ENCODE assay signal across 23 mouse cellular contexts in the genomic region with DNA sequence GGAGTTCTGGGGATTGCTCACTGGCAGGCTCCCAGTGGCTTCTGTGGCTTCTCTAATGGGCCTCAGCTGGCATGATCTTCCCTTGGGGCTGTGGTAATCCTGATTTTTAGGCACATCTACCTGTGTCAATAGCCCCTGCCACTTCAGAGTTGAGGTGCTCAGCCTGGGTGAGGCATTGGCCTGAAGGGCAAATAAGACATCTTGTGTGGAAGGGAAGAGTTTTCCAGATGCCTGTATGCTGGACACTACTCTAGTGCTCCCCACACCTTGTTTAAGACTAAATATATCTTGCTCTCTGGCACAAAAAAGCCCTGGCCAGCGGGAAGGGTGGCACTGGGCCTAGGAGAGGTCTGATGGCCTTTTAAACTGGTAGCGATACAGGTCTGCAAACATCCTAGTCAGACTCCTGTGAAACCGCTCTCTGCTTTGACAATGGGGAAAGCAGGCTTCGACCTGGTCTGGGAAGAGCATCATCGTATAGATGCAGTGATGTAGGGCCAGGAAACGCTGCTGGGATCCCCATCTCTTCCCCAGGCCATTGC. TPM values are rescaled to one million over a fixed set of nuclear protein-coding genes. Genes with fewer than 3 reads are reported as not detected.
"Had no signal": no experiment of that assay in that cellular context is flagged by ENCODE, and none has a peak within 500 bp of the region (broad histone marks: within the 10 kb centered on the region; RNA-seq: fewer than 3 reads in every experiment).

No protein-coding gene starts in this region.

- H3K4me3 ChIP-seq: heart, adult 2 months; heart, embryonic 12.5 days; hindbrain, embryonic 10.5 days; hindbrain, embryonic 12.5 days; intestine, embryonic 15.5 days; layer of hippocampus, adult 2 months; left cerebral cortex, adult 2 months; limb, embryonic 10.5 days; limb, embryonic 12.5 days; liver, embryonic 13.5 days; liver, embryonic 15.5 days had no signal

- H3K36me3 ChIP-seq: heart, embryonic 12.5 days; hindbrain, embryonic 10.5 days; hindbrain, embryonic 12.5 days; intestine, embryonic 15.5 days; liver, embryonic 13.5 days; liver, embryonic 15.5 days had no signal

- H3K27ac ChIP-seq: hindbrain, embryonic 10.5 days; hindbrain, embryonic 12.5 days; hindbrain, embryonic 14.5 days; intestine, embryonic 15.5 days; layer of hippocampus, adult 2 months; limb, embryonic 10.5 days; limb, embryonic 12.5 days; liver, embryonic 13.5 days; liver, embryonic 15.5 days had no signal

- H3K27me3 ChIP-seq: heart, embryonic 12.5 days; hindbrain, embryonic 12.5 days; intestine, embryonic 15.5 days; limb, embryonic 12.5 days; liver, embryonic 13.5 days; liver, embryonic 15.5 days had no signal

- DNase-seq: gastrocnemius, postnatal 10 days; heart, adult 2 months; heart, postnatal 10 days; heart, postnatal 4 days; kidney, adult 18-20 months; kidney, adult 8-10 months; kidney, postnatal 10 days; kidney, postnatal 25 days; kidney, postnatal 4 days; liver; liver, embryonic 13.5 days had no signal

- H3K9me3 ChIP-seq: heart, embryonic 12.5 days; hindbrain, embryonic 10.5 days; hindbrain, embryonic 12.5 days; intestine, embryonic 15.5 days; limb, embryonic 10.5 days; limb, embryonic 12.5 days; liver, embryonic 13.5 days; liver, embryonic 15.5 days had no signal

RNA-seq across cellular contexts. Expression of a gene that starts 33.2 kb away (rescaled TPM):
- total RNA-seq: granulocyte monocyte progenitor cell, adult 5-6 weeks had no signal
- polyA plus RNA-seq: inflammation-experienced regulatory T-cells, adult 6 months had no signal
